Mouse (Mus musculus) induced T-regulatory cell, adult 2 months (primary cell): ENCODE data around the gene Romo1.
"Not testable (repeated sequence)": the region's sequence is repeated elsewhere in the genome, so short reads cannot be mapped to it uniquely, and the experiment has no call there.

Experiments
- DNase-seq: peaks from one replicate; pipeline ENCODE4 v3.0.0-alpha.2; 2012; ENCODE audit warnings: low read depth

The Romo1 gene

DNA sequence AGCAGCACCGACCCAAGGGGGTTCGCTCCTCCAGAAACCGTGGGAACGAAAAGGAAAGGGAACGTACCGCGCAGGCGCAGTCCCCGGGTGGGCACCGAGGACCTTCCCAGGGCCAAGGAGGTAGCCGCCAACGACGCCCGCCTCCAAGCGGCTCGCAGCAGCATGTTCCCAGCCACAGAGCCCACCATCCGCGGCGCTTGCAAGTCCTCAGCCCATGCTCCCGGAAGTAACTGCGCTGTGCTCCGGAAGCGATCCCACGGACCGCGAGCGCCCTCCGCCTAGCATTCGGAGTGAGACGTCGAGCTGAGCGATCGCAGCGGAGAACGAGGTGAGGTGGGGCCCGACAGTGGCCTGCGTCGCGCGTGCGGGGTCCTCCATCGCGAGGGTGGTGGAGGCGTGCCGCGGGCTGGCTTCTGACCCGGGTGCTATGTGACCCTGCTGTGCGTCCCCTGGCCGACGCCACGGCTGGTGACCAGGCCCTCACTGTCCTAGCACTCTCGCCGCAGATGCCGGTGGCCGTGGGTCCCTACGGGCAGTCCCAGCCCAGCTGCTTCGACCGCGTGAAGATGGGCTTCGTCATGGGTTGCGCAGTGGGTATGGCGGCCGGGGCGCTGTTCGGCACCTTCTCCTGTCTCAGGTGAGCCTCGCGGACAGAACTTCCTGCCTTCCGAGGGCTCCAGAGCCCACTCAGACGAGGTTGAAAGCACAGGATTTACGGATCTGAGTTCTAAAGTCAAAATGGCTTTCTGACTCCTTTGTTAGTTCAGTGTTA is at the start of gene Romo1, which contains the start of gene Nfs1:
TSS of gene Romo1 (plus strand) at position 87 of the 772 bp plus-strand sequence.
TSS of gene Nfs1 (minus strand) at position 234 of the 772 bp plus-strand sequence.
- DNase-seq = peak; percentile 95

DNA sequence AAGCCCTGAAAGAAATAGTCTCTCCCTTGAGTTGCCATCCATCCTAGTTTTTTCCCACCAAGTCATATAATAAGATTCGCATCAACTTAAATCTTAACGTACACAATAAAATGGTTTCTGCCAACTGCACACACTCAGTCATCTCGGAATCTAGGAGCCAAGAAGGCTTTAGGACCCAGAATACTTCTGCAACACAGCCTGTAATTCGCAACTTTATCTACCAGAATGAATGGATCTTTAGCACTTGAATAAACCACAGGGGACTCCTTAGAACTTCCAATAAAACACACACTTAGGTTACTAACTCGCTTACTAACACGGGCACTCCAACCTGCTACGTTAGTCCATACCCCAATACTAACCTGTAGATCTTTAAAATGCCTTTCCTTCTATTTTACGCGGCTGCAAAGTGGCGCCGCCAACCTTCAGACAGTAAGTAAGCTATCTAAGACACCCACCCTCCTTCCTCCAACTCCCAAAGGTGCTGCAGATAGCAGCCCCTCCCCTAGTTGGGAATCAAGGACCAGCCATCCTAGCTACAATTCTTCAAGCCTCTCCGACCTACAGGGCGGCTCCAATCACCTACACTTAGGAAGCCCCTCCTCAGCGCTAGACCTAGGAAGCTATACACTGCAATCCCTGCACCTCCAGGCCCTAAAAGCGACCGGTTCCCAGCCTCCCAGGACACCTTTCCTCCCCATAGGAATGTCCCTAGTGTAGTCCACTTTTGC is 33.0 kb upstream of the Romo1 start:
- DNase-seq = peak; percentile 62

- peak; percentile 97 for DNase-seq
These were observed 32.3 kb upstream of the Romo1 start, which contains the start of the genes Cpne1 and Rbm12 for GRCm38 (mm10) chr2:156111358-156112079. Gene Cpne1, minus strand, starts transcription at chr2:156111965. Gene Rbm12, minus strand, starts transcription at chr2:156111978.

DNA sequence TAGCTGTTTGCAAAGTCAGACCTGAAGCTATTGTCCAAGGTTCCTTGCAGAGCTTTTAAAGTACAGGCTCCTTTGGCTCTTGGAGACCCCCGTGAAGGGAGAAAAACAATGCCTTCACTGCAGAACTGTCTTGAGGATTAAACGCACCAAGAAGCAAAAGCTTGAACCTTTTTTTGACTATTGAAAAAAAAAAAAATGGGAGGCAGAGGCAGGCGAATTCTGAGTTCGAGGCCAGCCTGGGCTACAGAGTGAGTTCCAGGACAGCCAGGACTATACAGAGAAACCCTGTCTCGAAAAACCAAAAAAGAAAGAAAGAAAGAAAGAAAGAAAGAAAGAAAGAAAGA is 31.8 kb upstream of the Romo1 start:
- not testable (repeated sequence) for DNase-seq

- DNase-seq = no peak
These were observed 24.3 kb upstream of the Romo1 start for GRCm38 (mm10) chr2:156119566-156119965.

DNA sequence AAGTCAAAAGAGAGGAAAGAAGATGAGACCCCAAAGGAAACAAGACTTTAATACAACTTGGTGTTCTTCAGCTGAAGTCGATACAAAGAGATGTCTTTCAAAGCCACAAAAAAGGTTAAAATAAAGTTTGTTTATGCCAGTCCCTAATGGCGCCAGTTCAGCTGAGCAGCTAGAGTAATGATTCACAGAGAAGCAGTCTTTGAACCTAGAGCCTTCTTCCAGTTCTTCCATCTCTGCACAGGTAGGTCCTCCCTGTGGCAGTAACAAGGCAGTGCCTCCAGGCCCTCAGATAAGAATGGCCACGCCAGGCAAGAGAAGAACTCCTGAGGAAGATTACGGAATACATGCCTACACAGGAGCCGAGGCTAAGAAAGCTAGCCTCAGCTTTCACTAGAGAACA is 20.1 kb upstream of the Romo1 start:
- no peak for DNase-seq

- DNase-seq = no peak
These were observed 16.8 kb upstream of the Romo1 start, which contains the start of gene Gm28036 for GRCm38 (mm10) chr2:156126992-156127391. Gene Gm28036, minus strand, starts transcription at chr2:156127092.

GRCm38 (mm10) chr2:156134161-156134560 is 9.7 kb upstream of the Romo1 start:
- no peak for DNase-seq

- DNase-seq = peak; percentile 43
These were observed 8.1 kb upstream of the Romo1 start for GRCm38 (mm10) chr2:156135695-156136094.

- DNase-seq = no peak
These were observed 1.0 kb upstream of the Romo1 start for GRCm38 (mm10) chr2:156142820-156143219.

DNA sequence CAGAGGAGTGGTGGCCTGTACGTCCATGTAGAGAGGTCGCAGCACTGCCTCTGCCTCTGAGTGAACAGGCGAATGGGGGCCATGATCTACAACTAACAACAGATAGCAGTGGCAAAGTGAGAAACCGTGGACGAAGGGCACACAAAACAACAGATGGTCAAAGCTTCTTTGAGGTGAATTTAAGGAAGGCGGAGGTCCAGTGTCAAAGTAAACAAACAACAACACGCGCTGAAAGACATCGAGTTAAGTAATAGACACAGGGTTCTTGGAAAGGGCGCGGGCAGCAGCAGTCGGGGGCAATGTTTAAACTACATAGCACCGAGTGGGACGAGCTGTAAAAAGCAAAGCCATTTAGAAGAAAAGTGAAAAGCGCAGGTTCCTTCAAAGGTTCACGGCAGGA is 472 bp upstream of the Romo1 start:
- no peak for DNase-seq

GRCm38 (mm10) chr2:156145486-156146130 is 1.8 kb downstream of the Romo1 start:
- DNase-seq = no peak

GRCm38 (mm10) chr2:156146272-156146989 is 2.6 kb downstream of the Romo1 start:
- DNase-seq = peak; percentile 38

DNA sequence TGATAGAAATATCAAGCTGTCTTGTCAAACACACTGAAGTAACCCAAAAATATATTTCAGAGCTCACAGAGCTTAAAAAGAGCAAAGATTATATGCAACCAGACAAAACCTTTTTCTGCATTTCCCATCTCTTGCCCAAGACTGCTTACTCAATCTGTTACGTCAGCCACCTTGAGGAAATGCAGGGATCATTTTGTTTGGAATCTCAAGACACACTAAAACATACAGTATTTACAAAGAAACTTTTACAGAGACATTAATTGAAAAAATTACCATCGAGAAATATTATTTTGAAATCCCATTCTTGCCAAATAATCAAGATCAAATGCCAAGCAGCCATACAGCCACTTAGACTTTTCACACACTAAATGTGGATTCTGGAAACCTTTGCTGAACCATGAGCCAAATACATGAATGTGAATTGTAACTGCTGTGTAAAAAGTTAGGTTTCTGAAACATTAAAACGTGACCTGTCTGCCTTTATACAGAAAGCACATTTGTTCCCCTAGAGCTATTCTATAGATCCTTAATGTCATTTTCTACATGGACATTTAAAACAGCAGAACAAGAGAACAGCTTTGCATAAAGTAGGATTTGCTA is 3.6 kb downstream of the Romo1 start:
- peak; percentile 35 for DNase-seq

GRCm38 (mm10) chr2:156151538-156151937 is 7.7 kb downstream of the Romo1 start:
- DNase-seq = peak; percentile 30

- no peak for DNase-seq
These were observed 21.6 kb downstream of the Romo1 start for GRCm38 (mm10) chr2:156165478-156165877.

- DNase-seq = no peak
These were observed 22.7 kb downstream of the Romo1 start for GRCm38 (mm10) chr2:156166557-156166956.

GRCm38 (mm10) chr2:156177079-156177478 is 33.2 kb downstream of the Romo1 start:
- peak; percentile 66 for DNase-seq

DNA sequence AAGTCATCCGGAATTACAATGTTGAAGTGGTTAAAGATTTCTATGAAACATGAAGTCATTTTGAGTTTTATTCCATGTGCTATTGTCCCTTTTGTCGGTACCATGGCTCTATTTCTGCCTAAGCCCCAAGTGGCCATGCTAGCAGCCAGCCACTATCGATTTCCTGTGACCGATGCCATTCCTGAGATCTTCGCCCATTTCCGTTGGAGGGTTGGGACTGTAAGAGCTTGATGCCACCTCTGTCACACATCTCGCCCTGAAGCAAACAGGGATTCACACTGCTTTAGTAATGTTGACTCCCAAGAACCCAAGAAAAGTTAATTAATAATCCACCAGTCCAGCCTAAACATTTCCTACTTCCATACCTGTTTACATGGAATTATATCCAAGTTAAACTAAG is 33.8 kb downstream of the Romo1 start:
- peak; percentile 50 for DNase-seq

- DNase-seq = peak; percentile 94
These were observed 35.4 kb downstream of the Romo1 start for GRCm38 (mm10) chr2:156179046-156179795.
